Mouse (Mus musculus) midbrain, postnatal 0 days (tissue): ENCODE data around the gene Il17c. TPM values are rescaled to one million over a fixed set of nuclear protein-coding genes. Genes with fewer than 3 reads are reported as not detected.

Experiments
- ATAC-seq: fragments of 200-750 bp; cut with Nextera tagmentation; 2 replicates; pipeline ENCODE4 v1.8.0; 2017; ENCODE audit warnings: moderate number of reproducible peaks, mild to moderate bottlenecking, moderate TSS enrichment, moderate library complexity; ENCODE audit not compliant: low FRiP score
- DNase-seq: peaks from one replicate; pipeline ENCODE4 v3.0.0-alpha.2; 2015; ENCODE audit warnings: low spot score
- H3K27ac ChIP-seq: fragments of 300-500 bp; sonication (generic); 2 replicates; pipeline ENCODE4 v1.5.1; 2014; ENCODE audit warnings: low read depth, mild to moderate bottlenecking, low read length, mixed read lengths
- H3K27me3 ChIP-seq: fragments of 300-500 bp; sonication (generic); 2 replicates; pipeline ENCODE4 v1.6.1; 2014; ENCODE audit warnings: low read length, control low read depth, mixed read lengths; ENCODE audit not compliant: insufficient read depth
- H3K36me3 ChIP-seq: fragments of 300-500 bp; sonication (generic); 2 replicates; pipeline ENCODE4 v1.6.1; 2014; ENCODE audit warnings: low read length, control low read depth, mixed read lengths; ENCODE audit not compliant: insufficient read depth
- H3K4me1 ChIP-seq: fragments of 300-500 bp; sonication (generic); 2 replicates; pipeline ENCODE4 v1.6.1; 2014; ENCODE audit warnings: mild to moderate bottlenecking, control low read depth, antibody characterized with exemption, low read length, mixed read lengths; ENCODE audit not compliant: insufficient read depth
- H3K4me2 ChIP-seq: fragments of 300-500 bp; sonication (generic); 2 replicates; pipeline ENCODE4 v1.6.1; 2014; ENCODE audit warnings: low read depth, mild to moderate bottlenecking, low read length, mixed read lengths; ENCODE audit not compliant: poor library complexity, severe bottlenecking
- H3K4me3 ChIP-seq: fragments of 300-500 bp; sonication (generic); 2 replicates; pipeline ENCODE4 v1.5.1; 2014; ENCODE audit warnings: low read depth, mild to moderate bottlenecking, low read length, moderate library complexity
- H3K9ac ChIP-seq: fragments of 300-500 bp; sonication (generic); replicated peaks from 2 replicates; pipeline ENCODE4 v1.6.1; 2014; ENCODE audit warnings: mild to moderate bottlenecking, low read length, moderate library complexity, mixed read lengths; ENCODE audit not compliant: poor library complexity, severe bottlenecking
- H3K9me3 ChIP-seq: fragments of 300-500 bp; sonication (generic); 2 replicates; pipeline ENCODE4 v1.6.1; 2016; ENCODE audit warnings: low read length, control low read depth
- CTCF ChIP-seq: IDR thresholded peaks from 2 replicates; pipeline ENCODE4 v1.5.1; 2016; ENCODE audit warnings: antibody characterized with exemption, mild to moderate bottlenecking
- WGBS: fragments of 180-500 bp; shearing (Covaris S2); extraction: QIAGEN DNeasy Blood & Tissue Kit; methylation state at CpG from one replicate; pipeline ENCODE4 v1.1.7; 2014; 5-methylcytosine and 5-hydroxymethylcytosine counted together
- polyA plus RNA-seq: library from polyadenylated mRNA; unstranded; fragments of >200 nt; fragmentation: Nextera tagmentation; extraction: Ambion mirVana; gene quantifications from 2 replicates; pipeline ENCODE4 v1.2.1, GENCODE M21; 2015
- total RNA-seq: library from RNA; depleted of rRNA; stranded (reverse); fragments of >200 nt; gene quantifications from 2 replicates; pipeline ENCODE4 v1.2.3, GENCODE M21; 2014

The Il17c gene
- total and polyA plus RNA-seq, 2 experiments from 2014 or later: 0.37 TPM; not detected in 1

DNA sequence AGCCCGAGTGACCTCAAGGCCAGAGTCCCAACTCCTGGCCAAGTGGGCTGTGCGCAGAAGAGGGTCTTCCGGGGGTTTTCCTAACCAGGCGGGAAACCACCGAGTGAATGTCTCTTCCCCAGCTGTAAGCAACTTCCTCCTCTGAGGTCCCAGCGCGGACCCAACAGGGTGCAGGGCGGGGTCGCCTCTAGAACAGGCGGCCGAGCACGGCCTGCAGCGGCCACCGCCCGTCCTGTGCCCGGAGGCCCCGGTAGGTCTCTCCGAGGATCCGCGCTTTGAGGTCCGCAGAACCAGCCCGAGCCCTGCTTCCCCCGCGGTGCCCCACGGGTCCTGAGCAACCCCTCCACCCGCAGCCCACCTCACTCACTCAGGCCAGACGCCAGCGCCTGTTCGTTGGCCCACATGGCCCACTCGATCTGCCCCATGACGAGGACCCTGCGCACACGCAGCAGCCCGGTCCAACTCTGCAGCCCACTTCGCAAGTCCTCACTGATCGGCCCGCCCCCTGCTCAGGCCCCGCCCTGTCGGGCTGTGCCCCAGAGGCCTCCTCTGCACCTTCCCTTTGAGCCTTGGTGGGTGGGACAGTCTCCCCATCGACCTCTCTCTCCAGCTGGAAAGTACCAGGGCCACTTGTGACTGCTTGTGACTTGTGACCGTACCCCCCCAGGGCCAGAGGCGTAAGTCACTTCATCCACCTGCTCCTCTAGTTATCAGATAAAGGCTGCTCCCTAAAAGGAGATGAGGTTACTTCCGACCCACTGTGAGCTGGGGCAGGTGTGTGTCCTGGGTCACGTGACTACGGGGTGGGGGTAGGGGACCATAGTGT, 10.8 kb downstream of the Il17c start, which contains the start of gene Cyba:
TSS of gene Cyba (minus strand) at position 488 of the 826 bp plus-strand sequence.
- Histone ChIP-seq H3K9me3 (no peaks in the 10 kb centered on the region), H3K4me3 (peak within 1 kb of the TSS; percentile 17; the same call in 1 of the 2 replicates), H3K4me1 (no peaks in the 10 kb centered on the region), H3K36me3 (peaks cover 33% of the 10 kb centered on the region), H3K4me2 (peak within 1 kb of the TSS; percentile 40), H3K27ac (no peak within 1 kb of the TSS), H3K27me3 (no peaks in the 10 kb centered on the region), H3K9ac (0 out of 2 replicates have a peak within 1 kb of the TSS, but pooled peaks have one; percentile 24)
- peak; percentile 17 for DNase-seq
- TF ChIP-seq CTCF: no peak
- 8% methylated on average over 41 of the region's 45 CpGs for WGBS
- peak; percentile 61; the same call in 1 of the 2 replicates for ATAC-seq

DNA sequence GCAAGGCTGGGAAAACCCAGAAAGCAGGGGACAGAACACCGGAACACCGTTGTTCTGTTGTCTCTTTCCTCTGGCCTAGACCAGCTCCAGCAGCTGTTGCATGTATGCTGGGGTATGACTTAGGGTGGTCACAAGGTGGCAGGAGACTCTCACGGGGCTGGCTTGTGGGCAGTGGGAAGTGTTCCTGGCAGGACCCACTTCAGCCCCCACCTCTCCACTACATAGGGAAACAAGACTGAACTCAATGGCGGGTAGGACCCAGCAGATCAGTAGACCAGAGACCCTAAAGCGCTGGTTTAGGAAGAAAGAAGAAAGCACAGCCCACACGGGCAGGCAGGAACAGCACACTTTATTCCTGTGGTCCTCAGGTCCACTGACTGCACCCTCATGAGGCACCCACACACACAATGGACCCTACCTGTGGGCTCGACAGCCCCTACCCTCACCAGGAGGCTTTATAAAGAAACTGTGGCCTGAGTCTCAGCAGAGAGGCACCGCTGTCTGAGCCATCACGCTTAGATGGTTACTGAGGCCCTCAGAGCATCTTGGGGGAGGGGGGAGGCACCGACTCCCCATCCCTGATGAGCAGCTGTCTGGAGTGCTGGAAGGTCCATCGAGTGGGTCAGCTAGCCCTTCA, 11.6 kb downstream of the Il17c start:
- ATAC-seq (peak; percentile 11; the same call in 1 of the 2 replicates), DNase-seq (no peak)
- Histone ChIP-seq H3K4me3 (no peak overlapping the region), H3K9ac (no peak overlapping the region), H3K36me3 (peaks cover 39% of the 10 kb centered on the region), H3K27ac (no peak overlapping the region), H3K4me1 (no peaks in the 10 kb centered on the region), H3K9me3 (no peaks in the 10 kb centered on the region), H3K4me2 (no peak overlapping the region), H3K27me3 (no peaks in the 10 kb centered on the region)
- WGBS: 71% methylated on average over 11 of the region's 11 CpGs
- peak; percentile 42 for TF ChIP-seq CTCF

DNA sequence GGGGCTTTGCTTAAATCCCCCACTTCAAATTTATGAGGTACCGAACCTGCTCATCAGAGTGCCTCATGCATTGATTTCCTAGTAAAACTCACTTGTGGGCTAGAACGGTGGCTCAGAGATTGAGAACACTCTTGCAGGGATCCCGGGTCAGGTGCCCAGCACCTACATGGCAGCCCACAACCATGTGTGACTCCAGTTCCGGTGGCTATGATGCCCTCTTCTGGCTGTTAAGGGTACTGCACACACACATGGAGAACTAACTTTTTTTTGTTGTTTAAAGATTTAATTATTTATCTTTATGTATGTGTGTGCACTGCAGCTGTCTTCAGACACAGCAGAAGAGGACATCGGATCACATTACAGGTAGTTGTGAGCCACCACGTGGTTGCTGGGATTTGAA, 13.6 kb downstream of the Il17c start:
- 93% methylated on average over 6 of the region's 6 CpGs for WGBS
- Histone ChIP-seq H3K9ac (no peak overlapping the region), H3K4me2 (no peak overlapping the region), H3K9me3 (no peaks in the 10 kb centered on the region), H3K4me3 (no peak overlapping the region), H3K27ac (no peak overlapping the region), H3K36me3 (peaks cover 48% of the 10 kb centered on the region), H3K4me1 (no peaks in the 10 kb centered on the region), H3K27me3 (no peaks in the 10 kb centered on the region)
- no peak for DNase-seq
- no peak for ATAC-seq
- peak; percentile 64 for TF ChIP-seq CTCF

- WGBS: 97% methylated on average over 9 of the region's 9 CpGs
- H3K36me3 ChIP-seq: peaks cover 48% of the 10 kb centered on the region
- no peak overlapping the region for H3K4me2 ChIP-seq
- H3K9ac ChIP-seq: no peak overlapping the region
- no peak overlapping the region for H3K27ac ChIP-seq
- H3K9me3 ChIP-seq: no peaks in the 10 kb centered on the region
- ATAC-seq: no peak
- no peak overlapping the region for H3K4me3 ChIP-seq
- TF ChIP-seq CTCF: no peak
- H3K27me3 ChIP-seq: no peaks in the 10 kb centered on the region
- no peak for DNase-seq
- H3K4me1 ChIP-seq: no peaks in the 10 kb centered on the region
Observed at GRCm38 (mm10) chr8:122436146-122436545, 14.3 kb downstream of the Il17c start.

- no peak for TF ChIP-seq CTCF
- Histone ChIP-seq H3K4me2 (no peak overlapping the region), H3K27me3 (no peaks in the 10 kb centered on the region), H3K9me3 (no peaks in the 10 kb centered on the region), H3K36me3 (peaks cover 48% of the 10 kb centered on the region), H3K27ac (no peak overlapping the region), H3K4me3 (no peak overlapping the region), H3K9ac (no peak overlapping the region), H3K4me1 (no peaks in the 10 kb centered on the region)
- 90% methylated on average over 20 of the region's 20 CpGs for WGBS
- ATAC-seq: no peak
- DNase-seq: no peak
Observed at GRCm38 (mm10) chr8:122436586-122437125, 14.8 kb downstream of the Il17c start.
